Mouse (Mus musculus): ENCODE measurements around the gene Lrcol1.

Lrcol1 gene

DNA sequence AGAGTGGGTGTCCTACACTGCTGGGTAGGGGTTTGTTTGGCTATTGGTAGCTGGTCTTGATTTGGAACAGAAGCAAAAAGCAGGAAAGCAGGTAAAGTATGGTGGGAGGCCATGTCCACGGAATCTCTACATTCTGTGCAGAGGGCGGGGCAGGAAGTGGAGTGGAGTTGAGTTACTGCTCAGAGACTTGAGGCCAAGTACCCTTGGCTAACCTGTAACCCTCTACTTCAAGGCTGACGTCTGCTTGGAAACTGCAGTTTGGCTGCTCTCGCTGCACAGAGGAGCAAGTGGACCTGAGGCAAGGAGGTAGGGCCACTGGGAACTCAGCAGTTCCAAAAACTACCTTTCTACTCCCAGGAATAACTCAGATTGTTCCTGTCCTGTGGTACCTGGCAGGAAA lies at the start of gene Lrcol1:
Lrcol1 (plus strand) TSS at position 207 of the 400 bp plus-strand sequence.
- Histone ChIP-seq H3K36me3 (ENCODE audit: insufficient read depth, low read length) (peaks cover 25% of the 10 kb centered on the region), H3K4me3 (replicated peaks; ENCODE audit: low read length) (0 out of 2 replicates have a peak within 1 kb of the TSS, but pooled peaks have one; percentile 7), H3K4me1 (replicated peaks; ENCODE audit: low read depth, low read length) (peaks cover 38% of the 10 kb centered on the region), H3K9me3 (ENCODE audit: low read length) (no peaks in the 10 kb centered on the region), H3K27me3 (ENCODE audit: insufficient read depth, low read length) (peaks cover 39% of the 10 kb centered on the region)
- TF ChIP-seq CTCF (conservative IDR thresholded peaks at IDR 0.05; ENCODE audit: low read length) (no peak), NANOG (IDR thresholded peaks at IDR 0.05; ENCODE audit: borderline replicate concordance, low read length) (no peak), POU5F1 (IDR thresholded peaks at IDR 0.05; ENCODE audit: borderline replicate concordance, low read length) (no peak)

GRCm38 (mm10) chr5:110296637-110297036 lies 47.9 kb upstream of the Lrcol1 start:
- Histone ChIP-seq H3K4me3 (replicated peaks; ENCODE audit: low read length) (no peak overlapping the region), H3K27me3 (ENCODE audit: insufficient read depth, low read length) (no peaks in the 10 kb centered on the region), H3K36me3 (ENCODE audit: insufficient read depth, low read length) (peaks cover 93% of the 10 kb centered on the region), H3K9me3 (ENCODE audit: low read length) (no peaks in the 10 kb centered on the region), H3K4me1 (replicated peaks; ENCODE audit: low read depth, low read length) (0 out of 2 replicates have a peak, but pooled peaks cover 4% of the 10 kb centered on the region)
- TF ChIP-seq POU5F1 (IDR thresholded peaks at IDR 0.05; ENCODE audit: borderline replicate concordance, low read length), result no peak
- no peak for TF ChIP-seq CTCF (conservative IDR thresholded peaks at IDR 0.05; ENCODE audit: low read length)
- no peak for TF ChIP-seq NANOG (IDR thresholded peaks at IDR 0.05; ENCODE audit: borderline replicate concordance, low read length)

GRCm38 (mm10) chr5:110300591-110300990 lies 43.9 kb upstream of the Lrcol1 start:
- Histone ChIP-seq H3K4me3 (replicated peaks; ENCODE audit: low read length) (no peak overlapping the region), H3K27me3 (ENCODE audit: insufficient read depth, low read length) (no peaks in the 10 kb centered on the region)
- TF ChIP-seq CTCF (conservative IDR thresholded peaks at IDR 0.05; ENCODE audit: low read length) (no peak), NANOG (IDR thresholded peaks at IDR 0.05; ENCODE audit: borderline replicate concordance, low read length) (no peak), POU5F1 (IDR thresholded peaks at IDR 0.05; ENCODE audit: borderline replicate concordance, low read length) (no peak)

GRCm38 (mm10) chr5:110308861-110309260 lies 35.7 kb upstream of the Lrcol1 start:
- Histone ChIP-seq H3K4me3 (replicated peaks; ENCODE audit: low read length) (no peak overlapping the region), H3K27me3 (ENCODE audit: insufficient read depth, low read length) (no peaks in the 10 kb centered on the region), H3K4me1 (replicated peaks; ENCODE audit: low read depth, low read length) (peaks cover 5% of the 10 kb centered on the region; the same call in 1 of the 2 replicates), H3K9me3 (ENCODE audit: low read length) (no peaks in the 10 kb centered on the region), H3K36me3 (ENCODE audit: insufficient read depth, low read length) (peaks cover 100% of the 10 kb centered on the region)
- TF ChIP-seq CTCF (conservative IDR thresholded peaks at IDR 0.05; ENCODE audit: low read length) (no peak), NANOG (IDR thresholded peaks at IDR 0.05; ENCODE audit: borderline replicate concordance, low read length) (no peak), POU5F1 (IDR thresholded peaks at IDR 0.05; ENCODE audit: borderline replicate concordance, low read length) (no peak)

More at GRCm38 (mm10) chr5:110300591-110300990, 43.9 kb upstream of the Lrcol1 start:
- peaks cover 99% of the 10 kb centered on the region for H3K36me3 ChIP-seq (ENCODE audit: insufficient read depth, low read length)
- no peaks in the 10 kb centered on the region for H3K9me3 ChIP-seq (ENCODE audit: low read length)
- H3K4me1 ChIP-seq (replicated peaks; ENCODE audit: low read depth, low read length), result 0 out of 2 replicates have a peak, but pooled peaks cover 4% of the 10 kb centered on the region

GRCm38 (mm10) chr5:110313127-110313526 lies 31.4 kb upstream of the Lrcol1 start:
- TF ChIP-seq NANOG (IDR thresholded peaks at IDR 0.05; ENCODE audit: borderline replicate concordance, low read length) (no peak), POU5F1 (IDR thresholded peaks at IDR 0.05; ENCODE audit: borderline replicate concordance, low read length) (no peak), CTCF (conservative IDR thresholded peaks at IDR 0.05; ENCODE audit: low read length) (no peak)
- Histone ChIP-seq H3K4me1 (replicated peaks; ENCODE audit: low read depth, low read length) (peaks cover 5% of the 10 kb centered on the region; the same call in 1 of the 2 replicates), H3K9me3 (ENCODE audit: low read length) (no peaks in the 10 kb centered on the region), H3K4me3 (replicated peaks; ENCODE audit: low read length) (no peak overlapping the region), H3K36me3 (ENCODE audit: insufficient read depth, low read length) (peaks cover 96% of the 10 kb centered on the region), H3K27me3 (ENCODE audit: insufficient read depth, low read length) (no peaks in the 10 kb centered on the region)

GRCm38 (mm10) chr5:110330508-110330907 lies 14.0 kb upstream of the Lrcol1 start:
- H3K4me3 ChIP-seq (replicated peaks; ENCODE audit: low read length), result no peak overlapping the region
- no peaks in the 10 kb centered on the region for H3K4me1 ChIP-seq (replicated peaks; ENCODE audit: low read depth, low read length)
- TF ChIP-seq CTCF (conservative IDR thresholded peaks at IDR 0.05; ENCODE audit: low read length), result no peak
- no peak for TF ChIP-seq NANOG (IDR thresholded peaks at IDR 0.05; ENCODE audit: borderline replicate concordance, low read length)
- TF ChIP-seq POU5F1 (IDR thresholded peaks at IDR 0.05; ENCODE audit: borderline replicate concordance, low read length), result no peak
- H3K36me3 ChIP-seq (ENCODE audit: insufficient read depth, low read length), result peaks cover 94% of the 10 kb centered on the region
- no peaks in the 10 kb centered on the region for H3K27me3 ChIP-seq (ENCODE audit: insufficient read depth, low read length)
- H3K9me3 ChIP-seq (ENCODE audit: low read length), result no peaks in the 10 kb centered on the region

DNA sequence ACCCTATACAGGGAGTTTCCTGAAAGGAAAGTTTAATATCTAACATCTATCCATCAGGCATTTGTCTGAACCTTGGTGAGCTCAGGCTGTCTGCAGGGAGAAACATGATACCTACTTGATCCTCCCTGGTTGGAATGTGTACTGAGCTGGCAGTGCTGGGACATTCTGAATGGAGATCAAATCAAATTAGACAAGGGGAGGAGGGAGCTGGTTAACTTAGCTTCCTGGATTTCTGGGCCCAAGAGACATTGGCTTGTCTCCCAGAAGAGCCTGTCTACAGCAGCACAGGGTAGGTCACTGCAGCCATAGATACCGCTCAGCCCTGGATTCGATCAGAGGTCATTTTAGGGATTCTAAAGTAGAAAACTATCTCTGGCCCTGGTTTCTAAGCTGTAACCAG lies 5.7 kb upstream of the Lrcol1 start:
- Histone ChIP-seq H3K4me3 (replicated peaks; ENCODE audit: low read length) (no peak overlapping the region), H3K36me3 (ENCODE audit: insufficient read depth, low read length) (peaks cover 83% of the 10 kb centered on the region), H3K9me3 (ENCODE audit: low read length) (no peaks in the 10 kb centered on the region), H3K4me1 (replicated peaks; ENCODE audit: low read depth, low read length) (peaks cover 20% of the 10 kb centered on the region), H3K27me3 (ENCODE audit: insufficient read depth, low read length) (peaks cover 29% of the 10 kb centered on the region)
- TF ChIP-seq POU5F1 (IDR thresholded peaks at IDR 0.05; ENCODE audit: borderline replicate concordance, low read length) (no peak), NANOG (IDR thresholded peaks at IDR 0.05; ENCODE audit: borderline replicate concordance, low read length) (no peak), CTCF (conservative IDR thresholded peaks at IDR 0.05; ENCODE audit: low read length) (no peak)

- H3K4me3 ChIP-seq (replicated peaks; ENCODE audit: low read length), result peak within 1 kb of the TSS; percentile 83
- peaks cover 32% of the 10 kb centered on the region for H3K27me3 ChIP-seq (ENCODE audit: insufficient read depth, low read length)
- H3K36me3 ChIP-seq (ENCODE audit: insufficient read depth, low read length), result peaks cover 43% of the 10 kb centered on the region
- no peaks in the 10 kb centered on the region for H3K9me3 ChIP-seq (ENCODE audit: low read length)
- TF ChIP-seq POU5F1 (IDR thresholded peaks at IDR 0.05; ENCODE audit: borderline replicate concordance, low read length) (no peak), NANOG (IDR thresholded peaks at IDR 0.05; ENCODE audit: borderline replicate concordance, low read length) (no peak), CTCF (conservative IDR thresholded peaks at IDR 0.05; ENCODE audit: low read length) (no peak)
- H3K4me1 ChIP-seq (replicated peaks; ENCODE audit: low read depth, low read length), result peaks cover 38% of the 10 kb centered on the region
These were observed 1.8 kb upstream of the Lrcol1 start, which contains the start of gene P2rx2 for GRCm38 (mm10) chr5:110342648-110343284. Gene P2rx2 (minus strand): TSS chr5:110343212.
